Mouse (Mus musculus) c-Kit-negative CD71-positive TER-119-positive erythroid progenitor cells, embryonic 14.5 days (primary cell): ENCODE results near the gene Prrg1.
"Not testable (repeated sequence)": the region's sequence is repeated elsewhere in the genome, so short reads cannot be mapped to it uniquely, and the experiment has no call there.

Experiments
- DNase-seq: peaks from one replicate; pipeline ENCODE4 v3.0.0-alpha.2; 2013; ENCODE audit warnings: low read depth, low spot score

Gene Prrg1

GRCm38 (mm10) chrX:78583202-78584004, at the start of gene Prrg1:
TSS of gene Prrg1 (minus strand) at chrX:78583896.
- no peak for DNase-seq

DNA sequence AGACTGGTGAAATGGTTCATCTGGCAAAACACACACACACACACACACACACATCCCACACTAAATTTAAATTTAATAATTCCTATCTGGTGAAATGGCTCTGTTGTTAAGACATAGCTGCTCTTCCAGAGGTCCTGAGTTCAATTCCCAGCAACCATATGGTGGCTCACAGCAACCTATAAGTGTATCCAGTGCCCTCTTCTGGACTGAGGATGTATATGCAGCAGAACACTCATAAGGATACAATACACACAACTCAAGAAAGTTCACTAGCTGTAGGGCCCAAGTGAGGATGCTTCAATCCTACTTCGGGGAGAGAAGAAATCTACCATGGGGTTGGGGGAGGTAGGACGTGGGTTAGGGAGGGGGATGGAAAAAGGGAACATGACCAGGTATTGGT, 22.1 kb upstream of the Prrg1 start:
- no peak for DNase-seq

DNA sequence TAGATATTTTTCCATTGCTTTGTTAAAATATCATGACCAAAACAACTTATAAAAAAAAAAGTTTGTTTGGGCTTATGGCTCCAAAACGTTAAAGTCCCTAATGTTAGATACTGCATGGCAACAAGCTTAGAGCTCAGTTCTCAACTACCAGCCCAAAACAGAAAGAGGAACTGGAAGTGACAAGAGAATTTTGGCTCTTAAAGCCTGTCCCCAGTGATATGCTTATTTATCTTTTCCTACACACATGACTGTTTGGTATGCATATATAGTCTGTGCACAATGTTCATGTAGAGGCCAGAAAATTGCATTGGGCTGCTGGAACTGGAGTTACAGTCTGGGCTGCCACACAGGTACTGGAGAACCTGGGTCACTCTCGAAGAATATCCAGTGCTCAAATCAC, 9.4 kb upstream of the Prrg1 start:
- no peak for DNase-seq

GRCm38 (mm10) chrX:78582854-78583201, 868 bp downstream of the Prrg1 start:
- no peak for DNase-seq

DNA sequence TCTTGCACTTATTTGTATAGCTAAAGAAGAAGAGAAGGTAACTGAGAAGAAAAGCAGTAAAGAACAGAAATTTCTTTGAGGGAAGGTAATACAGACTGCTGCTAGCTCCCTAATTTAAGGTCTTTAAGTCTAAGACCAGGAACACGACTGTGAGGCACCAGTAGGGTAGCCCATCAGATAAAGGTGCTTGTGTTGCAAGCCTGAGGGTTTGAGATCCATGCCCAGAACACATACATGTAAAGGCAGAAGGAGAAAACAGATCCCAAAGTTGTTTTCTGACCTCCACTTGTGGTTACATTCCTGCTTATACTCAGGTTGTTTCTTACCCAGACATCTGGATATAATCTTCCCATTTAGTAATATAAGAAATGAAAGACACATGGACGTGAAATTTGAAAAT, 20.2 kb downstream of the Prrg1 start:
- no peak for DNase-seq

- no peak for DNase-seq
Observed at GRCm38 (mm10) chrX:78553399-78553798, 30.3 kb downstream of the Prrg1 start.

GRCm38 (mm10) chrX:78552704-78553103, 31.0 kb downstream of the Prrg1 start:
- DNase-seq = no peak

DNA sequence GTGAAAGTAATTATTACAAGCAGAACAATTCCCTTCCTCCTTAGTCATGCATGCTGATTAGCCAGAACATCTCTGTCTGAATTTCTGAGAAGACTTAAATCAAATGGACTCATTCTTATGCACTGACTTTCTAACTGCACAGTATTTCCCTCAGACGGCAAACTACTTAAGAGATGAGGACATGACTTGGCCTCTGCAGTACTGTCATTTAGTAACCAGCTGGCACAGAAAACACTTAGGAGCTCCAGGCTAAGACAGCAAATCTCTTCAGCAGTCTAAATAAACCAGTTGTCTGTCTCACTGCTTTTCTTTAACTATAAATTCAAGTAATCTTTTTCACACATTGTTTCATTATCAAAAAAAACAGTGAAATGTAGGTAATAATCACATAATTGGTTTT, 36.0 kb downstream of the Prrg1 start:
- DNase-seq = no peak

GRCm38 (mm10) chrX:78539734-78540133, 44.0 kb downstream of the Prrg1 start:
- DNase-seq = no peak

DNA sequence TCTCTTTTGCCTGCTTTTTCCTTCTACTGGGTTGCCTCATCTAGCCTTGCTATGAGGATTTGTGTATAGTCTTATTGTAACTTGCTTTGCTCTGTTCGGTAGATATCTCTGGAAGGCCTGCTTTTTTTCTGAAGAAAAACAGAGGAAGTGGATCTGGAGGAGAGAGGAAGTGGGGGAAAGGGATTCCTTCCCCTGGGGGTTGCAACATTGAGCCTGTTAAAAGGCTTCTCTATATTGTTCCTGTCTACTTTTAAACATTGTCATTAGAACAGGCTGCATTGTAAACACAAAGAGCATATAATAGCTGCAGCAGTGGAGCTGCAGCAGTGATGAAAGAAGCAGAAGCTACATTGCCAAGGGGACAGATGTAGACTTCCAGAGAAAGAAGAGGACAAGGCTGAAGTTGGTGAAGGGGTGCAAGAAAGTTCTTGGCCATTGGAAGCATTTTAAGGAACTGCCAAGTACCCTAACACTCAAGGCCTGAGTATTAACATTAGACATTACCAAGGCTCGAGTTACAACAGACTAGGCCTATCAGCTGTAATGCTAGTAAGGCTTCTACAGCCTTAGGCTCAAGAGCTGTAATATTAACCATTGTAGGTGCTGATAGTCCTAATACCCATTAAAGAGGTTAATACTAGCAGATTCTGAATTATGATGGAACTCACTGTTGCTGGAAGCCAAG, 44.9 kb downstream of the Prrg1 start:
- no peak for DNase-seq

DNA sequence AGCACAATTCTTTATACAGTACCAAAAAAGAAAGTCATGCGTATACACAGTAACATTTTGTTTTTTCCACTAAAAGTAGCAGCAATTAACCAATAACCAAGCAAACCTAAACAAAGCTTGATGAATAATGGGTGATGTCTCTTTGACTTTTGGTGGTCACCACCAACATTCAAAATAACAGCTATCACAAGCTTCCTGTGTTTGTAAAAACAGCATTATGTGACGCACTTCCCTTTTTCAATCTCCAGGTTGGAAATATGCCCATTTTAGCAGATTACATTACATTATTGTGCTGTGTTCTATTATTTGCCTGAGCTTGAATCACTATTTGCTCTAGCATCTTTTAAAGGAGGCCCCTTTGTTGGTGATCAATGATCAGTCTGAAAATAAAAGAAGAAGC, 65.4 kb downstream of the Prrg1 start:
- no peak for DNase-seq

GRCm38 (mm10) chrX:78482987-78483386, 100.7 kb downstream of the Prrg1 start:
- no peak for DNase-seq

DNA sequence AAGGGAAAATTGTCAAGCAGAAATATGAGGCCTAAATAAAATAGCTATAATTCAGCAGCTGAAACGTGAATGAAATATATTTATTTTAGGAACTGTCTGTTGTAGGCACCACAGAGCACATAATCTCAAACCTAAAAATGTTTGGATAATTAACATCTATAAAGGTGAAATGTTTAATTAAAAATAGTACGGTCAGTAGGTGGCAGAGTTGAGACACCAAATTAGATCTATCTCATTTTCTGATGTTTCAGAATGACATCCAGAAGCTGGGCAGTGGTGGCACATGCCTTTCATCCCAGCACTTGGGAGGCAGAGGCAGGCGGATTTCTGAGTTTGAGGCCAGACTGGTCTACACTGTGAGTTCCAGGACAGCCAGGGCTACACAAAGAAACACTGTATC, 104.0 kb downstream of the Prrg1 start:
- DNase-seq = no peak

GRCm38 (mm10) chrX:78434357-78434756, 149.3 kb downstream of the Prrg1 start:
- DNase-seq = no peak

DNA sequence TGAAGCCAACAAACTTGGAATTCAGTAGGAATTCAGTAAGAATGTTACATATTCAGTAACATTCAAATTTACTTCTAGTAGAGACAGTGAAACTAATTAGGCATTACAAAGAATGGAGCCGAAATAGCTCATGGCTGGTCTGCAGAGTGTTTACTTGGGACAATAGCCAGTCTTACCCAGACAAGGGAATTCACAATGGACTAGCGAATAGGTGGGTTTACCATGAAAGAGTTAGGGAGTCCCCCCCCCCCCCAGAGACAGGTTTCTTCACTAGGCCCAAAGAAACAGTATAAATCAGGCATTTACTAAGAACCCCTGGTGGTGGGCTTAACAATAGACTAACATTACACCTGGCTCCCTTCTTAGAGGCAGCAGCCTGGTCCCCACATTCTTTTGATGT, 180.3 kb downstream of the Prrg1 start:
- not testable (repeated sequence) for DNase-seq
